Mouse (Mus musculus) CH12F3 (cell line): ENCODE data around the gene Csnk1g2.

Source experiments
- in situ Hi-C: fragments of 300-500 bp; cut with MboI; formaldehyde crosslinking; loops from 2 replicates; pipeline ENCODE4 v1.14.3; 2020; ENCODE audit warnings: low sequenced_read_pairs

Gene Csnk1g2

GRCm38 (mm10) chr10:80678601-80679377, 56.2 kb downstream of the Csnk1g2 start:
- in situ Hi-C loops = no loop called here

- in situ Hi-C loops = loop anchor here (5.0 kb wide), 1 partner anchor 102 kb away; the partner anchor contains the start of gene Klf16
Measured at GRCm38 (mm10) chr10:80679556-80680259, 57.1 kb downstream of the Csnk1g2 start.

- in situ Hi-C loops = loop anchor here (5.0 kb wide), 1 partner anchor 103 kb away; the partner anchor contains the start of gene Klf16
Measured at GRCm38 (mm10) chr10:80680260-80680696, 57.6 kb downstream of the Csnk1g2 start.

- in situ Hi-C loops = loop anchor here (5.0 kb wide), 1 partner anchor 105 kb away; the partner anchor contains the start of gene Klf16
Measured at GRCm38 (mm10) chr10:80682003-80682402, 59.4 kb downstream of the Csnk1g2 start.

GRCm38 (mm10) chr10:80683647-80684046, 61.0 kb downstream of the Csnk1g2 start:
- in situ Hi-C loops = loop anchor here (5.0 kb wide), 1 partner anchor 106 kb away; the partner anchor contains the start of gene Klf16

- in situ Hi-C loops = loop anchor here (5.0 kb wide), 1 partner anchor 107 kb away; the partner anchor contains the start of gene Klf16
Measured at GRCm38 (mm10) chr10:80684214-80684613, 61.6 kb downstream of the Csnk1g2 start.

GRCm38 (mm10) chr10:80684984-80685383, 62.3 kb downstream of the Csnk1g2 start:
- in situ Hi-C loops = loop anchor here (5.0 kb wide), 1 partner anchor 108 kb away; the partner anchor contains the start of gene Klf16

- in situ Hi-C loops = no loop called here
Measured at GRCm38 (mm10) chr10:80686617-80687016, 64.0 kb downstream of the Csnk1g2 start.

GRCm38 (mm10) chr10:80687850-80688249, 65.2 kb downstream of the Csnk1g2 start:
- in situ Hi-C loops = no loop called here
